Mouse (Mus musculus): Measurements from ENCODE around the gene Lrmda. TPM values are rescaled to one million over a fixed set of nuclear protein-coding genes. Genes with fewer than 3 reads are reported as not detected.

Lrmda gene
- 1 to 10 TPM; 1.8 to 3.0 (median 2.4) TPM for total RNA-seq (2022)

- peak; percentile 81 for DNase-seq (ENCODE audit: low spot score)
Measured at GRCm38 (mm10) chr14:22019252-22019948, at the start of gene Lrmda. Lrmda (plus strand) TSS chr14:22019712.

- DNase-seq (ENCODE audit: low spot score): peak; percentile 67
Measured at GRCm38 (mm10) chr14:21981462-21981861, 38.0 kb upstream of the Lrmda start.

GRCm38 (mm10) chr14:21982096-21982591, 37.4 kb upstream of the Lrmda start:
- DNase-seq (ENCODE audit: low spot score): no peak

- DNase-seq (ENCODE audit: low spot score): no peak
Measured at GRCm38 (mm10) chr14:21982592-21983310, 36.8 kb upstream of the Lrmda start.

DNA sequence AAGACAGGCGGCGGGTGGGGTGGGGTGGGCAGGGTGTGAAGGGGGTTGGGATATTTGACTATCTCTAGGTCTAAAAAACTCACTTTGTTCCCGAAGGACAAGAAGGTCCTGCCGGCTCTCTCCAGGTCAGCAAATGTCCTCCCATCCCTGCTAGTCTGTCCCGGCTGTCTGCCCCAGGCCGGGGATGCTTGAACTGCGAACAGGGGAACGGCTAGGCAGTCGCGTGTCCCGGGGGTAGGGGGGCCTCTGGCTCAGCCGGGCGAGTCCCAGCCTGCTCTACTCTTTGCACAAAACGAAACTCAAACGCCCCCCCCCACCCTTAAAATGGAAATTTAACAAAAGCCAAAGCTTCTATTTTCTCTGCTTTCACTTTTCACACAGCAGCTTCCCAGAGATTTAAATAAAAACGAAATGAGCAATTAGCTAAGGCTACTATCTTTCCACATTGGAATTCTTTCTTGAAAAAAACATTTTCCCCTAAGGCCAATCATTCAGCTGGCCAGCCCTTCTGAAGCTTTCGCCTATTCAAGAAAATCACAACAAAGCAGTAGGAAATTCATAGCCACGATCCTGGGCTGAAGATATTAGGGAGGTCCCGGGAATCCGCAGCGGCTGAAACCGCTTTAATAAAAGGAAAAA, 36.1 kb upstream of the Lrmda start:
- no peak for DNase-seq (ENCODE audit: low spot score)

DNA sequence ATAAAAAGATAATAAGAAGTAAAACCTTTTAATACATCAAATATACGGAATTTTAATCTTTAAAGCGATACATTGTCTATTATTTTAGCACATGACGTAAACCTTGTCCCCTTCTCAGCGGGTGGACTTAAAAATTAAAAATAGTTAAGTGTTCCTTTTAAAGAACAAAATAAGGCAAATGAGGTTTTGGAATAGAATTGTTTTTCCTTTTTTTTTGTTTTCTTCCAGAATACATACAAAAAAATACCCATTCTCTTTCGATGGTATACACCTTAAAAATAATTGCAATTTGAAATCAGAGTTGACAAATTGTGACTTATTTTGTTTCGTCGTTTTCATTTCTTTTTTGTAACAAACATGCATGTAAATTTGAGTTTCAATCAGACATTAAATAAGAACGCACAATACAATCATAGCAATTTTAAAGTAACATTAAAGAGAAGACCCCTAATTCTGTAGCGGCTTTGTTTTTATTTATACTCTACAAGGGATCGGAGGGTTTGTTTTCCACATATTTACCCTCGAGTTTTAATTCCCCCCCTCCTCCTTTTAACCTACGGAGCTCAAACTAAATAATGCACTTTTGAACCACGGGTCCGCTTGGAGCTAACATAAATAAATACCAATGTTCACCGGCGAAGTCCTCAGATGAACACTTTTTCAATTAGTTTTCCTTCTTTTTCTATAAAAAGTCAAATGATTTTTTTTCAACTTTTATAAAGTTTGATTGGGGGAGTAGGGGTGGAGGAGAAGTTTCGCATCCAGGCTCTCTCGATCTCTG, 35.4 kb upstream of the Lrmda start:
- no peak for DNase-seq (ENCODE audit: low spot score)

DNA sequence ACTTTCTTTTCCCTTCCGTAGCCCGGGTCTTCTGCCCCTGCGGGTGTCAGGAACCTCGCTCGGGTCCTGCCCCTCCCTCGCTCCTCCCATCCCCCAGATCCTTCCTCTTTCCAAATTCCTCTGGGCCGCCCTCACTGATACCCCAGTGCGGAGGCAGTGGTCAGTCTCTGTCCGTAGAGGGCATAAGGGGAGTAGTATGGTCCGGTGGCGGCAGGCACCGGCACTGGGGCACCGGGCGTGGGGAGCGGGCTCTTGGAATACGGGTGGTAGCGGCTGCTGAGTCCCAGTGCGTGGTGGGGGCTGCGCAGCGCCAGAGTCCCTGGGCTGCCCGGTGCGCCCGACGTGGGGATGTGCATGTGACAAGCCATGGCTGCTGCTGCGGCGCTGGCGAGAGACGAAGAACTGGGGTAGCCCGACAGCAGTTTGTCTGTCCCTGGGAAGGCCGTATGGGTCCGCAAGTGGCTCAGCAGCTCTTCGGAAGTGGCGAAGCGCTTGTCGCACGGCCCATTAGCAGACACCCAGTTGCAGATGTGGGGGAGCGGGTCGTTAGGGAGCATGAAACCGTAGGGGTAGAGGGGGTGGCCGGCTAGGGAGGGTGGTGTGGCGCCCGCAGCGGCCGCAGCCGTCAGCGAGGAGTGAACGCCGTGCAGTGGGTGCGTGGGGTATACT, 34.6 kb upstream of the Lrmda start:
- DNase-seq (ENCODE audit: low spot score): no peak

- no peak for DNase-seq (ENCODE audit: low spot score)
Measured at GRCm38 (mm10) chr14:21985426-21985931, 34.0 kb upstream of the Lrmda start.

DNA sequence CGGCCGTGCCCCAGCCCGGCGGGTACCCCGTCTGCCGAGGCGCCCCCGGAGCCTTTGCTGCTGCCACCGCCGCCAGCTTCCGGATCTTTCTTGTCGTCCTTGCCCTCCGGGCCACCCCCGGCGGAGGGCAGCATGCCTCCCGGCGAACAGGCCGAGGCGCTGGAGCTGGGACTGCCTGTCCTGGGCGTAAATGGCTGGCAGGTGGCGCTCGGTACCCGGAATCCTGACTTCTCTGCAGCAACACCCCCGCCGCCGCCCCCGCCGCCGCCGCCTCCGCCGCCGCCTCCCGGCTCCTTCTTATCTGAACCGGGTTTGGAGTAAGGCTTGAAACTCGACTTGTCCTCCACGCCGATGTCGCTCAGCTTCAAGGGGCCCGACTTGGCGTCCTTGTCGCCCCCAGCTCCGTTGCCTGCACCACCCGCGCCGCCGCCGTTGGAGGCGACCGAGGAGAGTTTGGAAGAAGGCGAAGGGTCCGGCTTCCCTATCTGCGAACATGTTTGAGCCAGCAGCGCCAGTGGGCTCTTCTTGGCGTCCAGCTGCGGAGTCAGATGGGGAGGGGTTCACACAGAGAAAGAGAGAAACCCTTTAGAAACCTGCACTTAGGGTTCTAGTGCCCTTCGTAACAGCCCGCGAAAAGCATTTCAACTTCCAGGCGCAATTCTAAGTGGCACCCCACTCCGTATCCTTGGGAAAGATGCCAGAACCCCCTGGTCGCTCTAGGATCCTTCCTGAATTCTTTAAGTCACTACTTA, 33.4 kb upstream of the Lrmda start:
- DNase-seq (ENCODE audit: low spot score): peak; percentile 79

DNA sequence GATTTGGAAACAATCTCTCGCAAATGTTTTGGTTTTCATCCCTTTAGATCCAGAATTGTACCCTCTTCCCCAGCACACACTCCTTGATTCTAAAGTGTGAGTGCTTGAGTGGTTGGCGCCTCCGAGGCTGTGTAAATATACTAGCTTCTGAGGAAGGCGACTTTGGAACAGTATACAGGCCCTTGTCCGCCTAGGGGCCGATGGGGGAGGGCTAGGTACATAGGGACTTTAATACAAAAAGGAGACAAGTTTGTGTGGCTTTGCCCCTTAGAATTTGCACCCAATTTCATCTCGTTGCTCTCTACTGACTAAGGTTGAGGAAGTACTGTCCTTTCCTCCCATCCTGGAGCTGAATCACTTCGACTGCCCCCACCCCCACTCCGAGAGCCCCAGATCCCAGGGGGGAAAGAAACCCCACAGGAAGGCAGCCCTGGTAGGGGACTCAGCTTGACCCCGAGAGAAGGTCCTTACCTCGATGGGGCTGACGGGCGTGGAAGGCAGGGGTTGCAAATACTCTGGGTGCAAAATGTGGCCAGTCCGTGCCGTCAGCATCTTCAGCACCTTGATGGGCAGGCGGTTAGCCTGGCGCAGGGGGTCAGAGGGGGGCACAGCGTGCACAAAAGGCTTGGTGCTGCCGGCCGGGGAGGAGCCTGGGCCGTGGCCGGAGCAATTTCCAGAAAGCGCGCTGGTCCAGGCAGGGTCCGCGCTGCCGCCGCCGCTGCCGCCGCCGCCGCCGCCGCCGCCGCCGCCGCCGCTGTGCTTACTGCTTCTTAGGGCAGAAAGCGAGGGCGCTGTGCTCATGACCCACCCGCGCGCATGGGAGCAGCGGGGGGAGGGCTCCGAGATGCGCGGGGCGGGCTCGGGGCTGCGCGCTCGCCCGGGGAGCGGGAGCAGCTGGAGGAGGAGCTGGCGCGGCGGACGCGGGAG, 32.5 kb upstream of the Lrmda start:
- no peak for DNase-seq (ENCODE audit: low spot score)

- DNase-seq (ENCODE audit: low spot score): peak; percentile 98
Measured at GRCm38 (mm10) chr14:21987660-21988576, 31.6 kb upstream of the Lrmda start.

GRCm38 (mm10) chr14:21988577-21989290, 30.8 kb upstream of the Lrmda start:
- DNase-seq (ENCODE audit: low spot score): no peak

DNA sequence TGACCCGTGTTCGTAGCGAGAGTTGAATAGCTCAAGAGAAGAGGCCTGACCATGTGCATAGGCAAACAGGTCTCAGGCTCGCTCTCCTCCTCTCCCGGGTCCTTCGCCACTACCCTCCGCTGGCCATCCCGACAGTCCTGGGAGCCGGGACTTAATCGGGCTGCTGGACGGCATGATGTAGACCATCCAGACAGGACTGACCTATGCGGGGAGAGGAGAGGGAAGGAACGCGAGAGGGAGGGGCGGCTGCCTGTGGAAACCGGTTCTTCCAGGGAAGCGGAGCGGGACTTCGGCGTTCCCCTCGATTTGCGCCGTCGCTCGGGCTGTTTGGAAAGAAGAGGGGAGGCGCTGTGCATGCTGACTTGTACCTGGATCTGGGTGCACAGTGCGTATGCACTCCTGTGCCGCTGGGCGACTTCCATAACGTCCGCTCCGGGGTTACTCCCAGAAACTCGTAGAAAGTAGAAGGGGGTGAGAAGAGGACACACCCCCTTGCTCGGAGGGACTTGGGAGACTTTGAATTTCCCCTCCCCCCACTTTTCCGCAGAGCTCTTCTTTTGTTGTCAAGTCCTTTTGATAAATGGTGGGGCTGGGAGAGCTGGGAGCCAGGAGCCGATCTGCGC, 30.1 kb upstream of the Lrmda start, which contains the start of gene Zfp503:
Gene Zfp503, minus strand, starts transcription at position 311 of the 623 bp plus-strand sequence.
- DNase-seq (ENCODE audit: low spot score): no peak

- no peak for DNase-seq (ENCODE audit: low spot score)
Measured at GRCm38 (mm10) chr14:21990321-21991021, 29.0 kb upstream of the Lrmda start.

DNA sequence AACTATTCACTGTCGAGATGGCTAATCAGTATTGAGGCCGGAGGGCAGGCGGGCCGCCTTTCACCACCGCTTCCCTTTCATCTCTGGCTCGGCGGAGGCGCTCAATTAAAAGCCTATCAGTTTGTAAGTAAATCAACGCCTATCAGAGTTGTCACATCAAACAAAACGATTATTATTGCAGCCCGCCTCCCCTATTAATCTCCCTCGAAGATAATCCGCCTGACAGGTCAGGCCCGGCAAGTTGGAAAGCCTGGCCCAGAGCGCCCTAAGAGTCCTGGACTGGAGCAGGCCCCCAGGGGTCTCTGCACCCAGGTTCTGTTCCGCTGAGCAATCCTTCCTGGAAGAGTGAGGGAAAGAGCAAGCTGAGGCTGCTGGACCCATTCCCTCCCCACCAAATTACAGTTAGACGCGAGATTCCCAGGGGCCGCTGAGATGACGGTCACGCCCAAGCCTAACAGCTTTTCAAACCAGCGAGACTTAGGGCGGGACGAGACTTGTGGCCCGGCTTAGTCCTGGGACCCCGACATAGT, 28.2 kb upstream of the Lrmda start:
- no peak for DNase-seq (ENCODE audit: low spot score)

DNA sequence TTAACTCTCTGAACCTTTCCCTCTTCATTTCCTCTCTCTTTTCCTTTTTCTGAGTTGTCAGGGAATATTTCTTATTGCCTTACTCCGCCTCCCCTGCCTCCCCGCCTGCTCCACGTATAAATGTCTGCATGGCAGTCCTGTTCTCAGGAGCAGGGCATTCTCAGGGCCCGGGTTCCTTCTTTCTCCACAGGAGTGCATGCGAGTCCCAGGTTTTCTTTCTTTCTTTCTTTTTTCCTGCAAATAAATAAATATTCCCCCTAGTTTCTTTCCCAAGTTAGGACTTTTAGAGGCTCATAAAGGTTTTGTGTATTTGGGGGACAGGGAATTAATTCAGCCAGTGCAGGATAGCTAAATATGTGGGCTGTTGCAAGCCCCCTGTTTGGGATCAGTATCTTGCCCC, 27.7 kb upstream of the Lrmda start:
- no peak for DNase-seq (ENCODE audit: low spot score)

Measured in heart, adult 8-10 months (tissue).